Mouse (Mus musculus) G1E (cell line): ENCODE results near the gene Dph5.

Source experiments
- CTCF ChIP-seq: IDR thresholded peaks from 2 replicates; pipeline ENCODE4 v1.5.1; 2012; ENCODE audit warnings: low read depth, low read length, inconsistent platforms, mixed read lengths
- GATA1 ChIP-seq: IDR thresholded peaks from 2 replicates; pipeline ENCODE4 v1.6.1; 2012; ENCODE audit warnings: borderline replicate concordance, low read length, inconsistent platforms, mixed read lengths

- TF ChIP-seq CTCF (no peak), GATA1 (no peak)
These were observed 61.7 kb downstream of the Dph5 start for GRCm38 (mm10) chr3:115949220-115949920.
